Mouse (Mus musculus) urinary bladder, postnatal 14 days (tissue): ENCODE data around the gene Ttll8.

Experiments
- DNase-seq: peaks from one replicate; pipeline ENCODE4 v3.0.0; 2021; ENCODE audit warnings: low spot score

The Ttll8 gene

GRCm38 (mm10) chr15:88954368-88955072 is at the start of gene Ttll8:
Ttll8 (minus strand) TSS chr15:88954418.
- DNase-seq = peak; percentile 30

DNA sequence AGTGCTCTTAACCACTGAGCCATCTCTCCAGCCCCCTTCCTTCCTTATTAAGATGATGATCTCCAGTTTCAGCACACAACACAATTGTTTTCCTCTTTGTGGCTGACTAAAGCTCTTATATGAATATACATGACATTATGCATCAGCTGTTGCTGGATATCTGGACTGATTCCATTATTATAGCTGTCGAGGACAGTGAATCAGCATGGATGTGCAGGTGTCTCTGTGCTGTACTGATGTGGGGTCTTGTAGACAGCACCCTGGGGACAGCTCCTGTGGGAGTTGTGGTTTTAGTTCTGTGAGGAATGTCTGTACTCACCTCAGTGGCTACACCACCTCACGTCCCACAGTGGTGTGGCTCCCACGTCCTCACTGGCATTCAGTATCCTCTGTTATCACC is 47.0 kb upstream of the Ttll8 start:
- DNase-seq = no peak

GRCm38 (mm10) chr15:89000367-89000766 is 46.1 kb upstream of the Ttll8 start:
- DNase-seq = no peak

- DNase-seq = no peak
These were observed 44.9 kb upstream of the Ttll8 start for GRCm38 (mm10) chr15:88999124-88999523.

DNA sequence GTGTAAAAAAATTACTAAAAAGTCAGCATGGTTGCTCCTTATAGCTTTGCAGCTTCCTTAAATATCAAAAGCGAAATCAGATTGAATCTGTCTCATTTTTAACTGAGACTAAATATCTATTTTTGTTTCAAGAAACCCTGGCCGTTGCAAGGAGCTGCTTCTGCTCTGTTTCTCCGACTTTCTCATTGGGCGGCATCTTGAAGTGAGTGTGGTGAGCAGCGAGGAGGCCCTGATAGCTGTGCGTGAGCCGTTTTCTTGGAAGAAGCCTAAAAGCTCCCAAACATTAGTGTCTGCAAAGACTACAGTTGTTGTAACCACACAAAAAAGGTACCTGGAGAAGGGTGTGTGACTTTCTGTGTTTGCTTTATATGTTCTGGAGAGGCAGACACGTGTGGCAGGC is 44.4 kb upstream of the Ttll8 start:
- DNase-seq = no peak

GRCm38 (mm10) chr15:88989236-88989635 is 35.0 kb upstream of the Ttll8 start:
- DNase-seq = peak; percentile 79

- DNase-seq = no peak
These were observed 28.4 kb upstream of the Ttll8 start, which contains the start of gene Mov10l1 for GRCm38 (mm10) chr15:88982534-88983079. Mov10l1 (plus strand) TSS chr15:88982909.

DNA sequence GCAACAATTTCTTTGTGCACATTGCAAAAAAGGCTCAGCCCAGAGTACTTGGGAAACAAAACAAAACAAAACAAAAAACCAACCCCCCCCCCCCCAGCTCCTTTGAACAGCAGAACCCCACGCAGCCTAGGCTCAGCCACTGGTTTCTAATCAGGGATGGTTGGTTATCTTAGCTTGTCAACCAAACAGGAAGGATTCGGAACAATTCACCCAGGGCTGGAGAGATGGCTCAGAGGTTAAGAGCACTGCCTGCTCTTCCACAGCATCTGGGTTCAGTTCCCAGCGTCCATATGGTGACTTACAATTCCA is 24.9 kb upstream of the Ttll8 start:
- no peak for DNase-seq

DNA sequence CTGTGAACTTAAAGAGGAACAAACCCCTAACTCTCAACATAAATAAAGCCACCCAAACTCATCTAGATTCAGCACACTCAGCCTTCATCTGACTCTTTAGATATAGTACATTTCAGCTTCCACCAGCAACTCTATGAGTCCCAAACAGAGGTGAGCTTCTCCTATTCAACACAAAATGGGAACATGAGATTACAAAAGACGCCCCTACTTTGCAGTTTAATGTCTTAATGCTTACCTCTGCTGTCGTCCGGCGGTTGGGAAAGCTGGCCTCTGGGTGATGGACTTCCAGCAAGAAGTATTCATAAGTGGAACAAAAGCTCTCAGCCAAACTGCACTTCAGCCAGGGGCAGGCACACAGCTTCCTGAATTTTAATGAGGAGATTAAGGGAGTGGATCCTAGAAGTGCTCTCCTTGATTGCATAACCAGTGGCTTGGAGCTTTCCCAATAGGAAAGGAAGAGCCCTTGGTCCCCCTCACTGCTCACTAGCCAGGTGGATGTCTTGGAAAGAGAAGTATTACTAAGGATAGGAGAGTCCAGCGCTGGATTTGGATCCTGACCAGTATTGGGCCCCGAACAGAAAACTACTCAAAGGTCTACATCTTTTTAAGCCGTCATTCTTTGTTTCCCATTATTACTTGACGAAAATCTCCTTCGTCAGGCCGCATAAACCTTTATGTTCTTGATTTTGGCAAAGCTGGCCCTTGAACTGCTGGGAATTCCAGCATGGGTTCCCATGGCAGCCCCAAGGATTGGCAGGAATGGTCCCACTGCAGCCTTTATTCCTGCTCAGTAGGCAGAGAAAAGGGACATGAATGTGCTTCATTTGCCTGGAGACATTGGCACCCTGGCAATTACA is 24.3 kb upstream of the Ttll8 start, which contains the start of gene Mlc1:
Gene Mlc1, minus strand, starts transcription at position 727 of the 857 bp plus-strand sequence.
- DNase-seq = no peak

DNA sequence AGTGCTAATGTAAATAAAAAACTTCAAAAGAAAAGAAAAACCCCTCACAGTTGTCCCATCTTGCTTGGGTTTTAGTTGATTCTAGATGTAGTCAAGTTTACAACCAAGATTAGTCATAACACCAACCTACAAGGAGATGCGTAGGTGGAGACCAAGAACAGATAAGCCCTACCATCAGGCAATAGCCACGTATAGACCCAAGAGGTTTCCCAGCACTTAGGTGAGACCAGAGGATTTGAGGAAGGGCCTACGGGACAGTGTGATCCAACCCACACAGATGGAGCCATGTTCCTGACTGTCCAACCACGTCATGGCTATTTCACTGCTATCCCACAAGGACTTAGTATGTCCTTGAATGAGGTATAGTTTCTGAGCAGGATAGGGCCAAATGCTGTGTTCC is 18.1 kb upstream of the Ttll8 start:
- no peak for DNase-seq

DNA sequence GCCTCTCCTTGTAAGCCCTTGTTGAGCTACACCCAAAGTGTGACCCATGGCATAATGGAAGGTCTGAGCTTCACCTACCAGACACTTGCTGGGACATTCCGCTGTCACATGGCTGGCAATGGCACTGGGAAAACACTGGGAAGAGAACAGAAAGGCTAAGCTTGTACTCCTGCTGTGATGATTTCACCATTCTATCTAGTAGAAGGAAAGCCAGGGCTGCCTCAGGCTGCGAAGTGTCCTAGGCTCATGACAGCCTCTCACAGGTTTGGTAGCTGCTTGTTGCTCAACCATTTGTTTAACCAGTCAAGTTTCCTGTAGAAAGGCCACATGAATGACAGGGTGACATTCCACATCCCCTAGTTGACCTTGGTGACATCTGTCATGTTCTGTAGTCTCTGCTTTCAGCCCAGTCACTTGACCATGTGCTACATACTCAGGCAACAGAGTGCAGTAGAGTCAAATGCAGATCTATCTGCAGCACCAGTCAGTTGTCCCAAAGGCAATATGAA is 9.9 kb upstream of the Ttll8 start:
- DNase-seq = no peak

DNA sequence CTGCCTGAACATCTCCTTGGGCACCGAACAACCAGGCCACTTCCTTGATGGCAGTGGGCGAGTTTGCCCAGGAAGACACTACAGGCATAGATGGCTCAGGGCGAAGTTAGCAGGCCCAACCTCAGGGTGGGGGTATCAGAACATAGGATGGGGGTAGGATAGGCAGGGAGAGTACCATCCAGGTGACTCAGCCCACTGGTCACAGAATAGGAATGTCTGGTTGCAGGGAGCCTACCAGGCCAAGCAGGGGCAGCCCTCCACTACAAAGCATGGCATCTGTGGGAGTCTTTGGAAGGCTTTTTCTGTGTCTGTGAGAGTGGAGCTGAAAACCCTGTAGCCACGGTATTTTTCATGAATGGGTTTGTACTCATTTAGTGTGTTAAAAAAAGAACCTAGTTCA is 3.3 kb upstream of the Ttll8 start:
- no peak for DNase-seq

DNA sequence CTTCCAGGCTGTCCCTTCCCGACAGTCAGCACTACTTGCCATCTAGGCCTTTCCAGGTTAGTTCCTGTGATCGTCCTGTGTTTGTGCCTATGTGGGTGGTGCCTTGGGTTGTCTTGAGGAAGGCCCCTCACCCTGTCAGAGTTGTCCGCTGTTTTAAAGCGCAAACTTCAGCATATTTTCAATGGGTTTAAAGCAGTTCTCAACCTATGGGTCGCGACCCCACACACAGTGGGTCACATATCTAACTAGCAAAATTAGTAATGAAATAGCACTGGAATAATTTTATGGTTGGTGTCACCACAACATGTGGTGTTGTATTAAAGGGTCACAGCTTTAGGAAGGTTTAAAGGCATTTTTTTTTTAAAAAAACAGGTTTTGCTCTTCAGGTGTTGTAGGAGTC is 1.1 kb upstream of the Ttll8 start:
- no peak for DNase-seq

DNA sequence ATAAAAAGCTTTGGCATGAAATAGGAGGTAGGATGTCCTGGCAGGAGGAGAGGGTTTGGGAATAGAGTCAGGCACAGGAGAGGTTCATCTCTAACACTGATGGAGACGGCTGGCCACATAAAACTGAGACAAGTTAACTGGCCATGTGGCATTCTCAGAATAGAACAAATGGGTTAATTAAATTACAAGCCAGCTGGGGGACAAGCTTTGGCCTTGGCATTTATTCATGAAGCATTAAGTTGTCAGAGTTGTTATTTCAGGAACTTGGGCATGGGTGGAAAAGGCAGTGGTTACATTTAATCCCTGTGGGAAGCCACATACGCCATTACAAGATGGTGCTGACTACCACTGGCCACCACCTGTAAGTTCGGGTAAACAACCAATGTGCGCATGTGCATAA is 3.0 kb downstream of the Ttll8 start:
- no peak for DNase-seq

GRCm38 (mm10) chr15:88946851-88947250 is 7.4 kb downstream of the Ttll8 start:
- no peak for DNase-seq

- no peak for DNase-seq
These were observed 10.2 kb downstream of the Ttll8 start for GRCm38 (mm10) chr15:88943896-88944551.

DNA sequence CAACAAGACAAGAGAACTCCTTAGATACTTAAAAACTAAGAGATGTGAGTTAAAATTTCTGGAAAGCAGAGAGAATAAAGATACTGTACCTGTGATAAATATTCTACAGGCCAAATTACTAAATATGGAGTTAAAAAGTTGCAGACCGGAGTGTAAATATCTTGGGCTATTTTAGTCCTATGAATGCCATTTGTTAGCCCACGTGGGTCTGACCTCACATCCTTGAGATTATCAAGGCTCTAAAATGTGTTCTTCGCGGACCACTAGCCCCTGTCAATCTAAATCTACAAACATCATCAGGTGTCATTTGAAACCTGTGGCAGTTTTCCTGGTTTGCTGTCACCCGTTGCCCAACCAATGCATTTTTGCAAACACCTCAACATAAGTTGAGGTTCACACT is 11.4 kb downstream of the Ttll8 start:
- no peak for DNase-seq

GRCm38 (mm10) chr15:88937291-88937650 is 16.9 kb downstream of the Ttll8 start:
- no peak for DNase-seq

- DNase-seq = no peak
These were observed 17.5 kb downstream of the Ttll8 start for GRCm38 (mm10) chr15:88936619-88937290.

- DNase-seq = no peak
These were observed 20.1 kb downstream of the Ttll8 start for GRCm38 (mm10) chr15:88934141-88934540.

DNA sequence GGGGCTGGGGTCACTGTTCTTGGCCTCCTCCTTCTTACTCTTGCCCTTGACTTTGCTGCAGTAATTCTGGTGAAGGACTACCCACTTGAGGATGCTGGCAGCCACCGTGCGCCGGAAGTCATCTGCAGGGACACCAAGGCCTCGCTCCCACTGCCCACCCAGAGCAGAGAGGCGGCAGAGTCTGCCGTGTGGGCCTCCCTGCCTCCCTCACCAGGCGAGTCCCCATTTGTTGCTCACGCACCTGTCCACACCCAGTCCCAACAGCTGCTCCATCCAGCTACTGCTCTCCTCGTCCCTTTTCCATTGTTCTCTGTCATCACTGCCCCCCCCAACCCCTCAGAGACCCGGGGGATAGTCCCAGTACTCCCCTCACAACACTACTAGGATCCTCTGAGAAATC is 21.6 kb downstream of the Ttll8 start:
- DNase-seq = no peak

GRCm38 (mm10) chr15:88921992-88922310 is 32.3 kb downstream of the Ttll8 start:
- DNase-seq = peak; percentile 46
